Mouse (Mus musculus) erythroid progenitor cell, adult 5-6 weeks (primary cell): ENCODE data around the gene Sar1b. TPM values are rescaled to one million over a fixed set of nuclear protein-coding genes. Genes with fewer than 3 reads are reported as not detected.
"Not testable (repeated sequence)": the region's sequence is repeated elsewhere in the genome, so short reads cannot be mapped to it uniquely, and the experiment has no call there.

Experiments
- ATAC-seq: replicated peaks from 2 replicates; pipeline ENCODE4 v1.8.0; 2016; ENCODE audit warnings: moderate number of reproducible peaks, mild to moderate bottlenecking, moderate TSS enrichment, inconsistent platforms; ENCODE audit not compliant: poor library complexity, low FRiP score, severe bottlenecking
- total RNA-seq, 2 experiments: library from RNA; stranded (forward) in 1 of 2; stranded (reverse) in 1 of 2; fragments of 150-400 nt in 1 of 2; fragments of 186-747, 209-891 nt in 1 of 2; gene quantifications; 2 replicates each; pipeline versions ENCODE4 v1.2.3 to v1.2.4; 2015 to 2017; ENCODE audit warnings: low replicate concordance in 2 of 2

The Sar1b gene
- 32.7 and 43.2 TPM in 2 replicates for total RNA-seq (2015; ENCODE audit: low replicate concordance)
- total RNA-seq (2017; ENCODE audit: low replicate concordance) = 12.3 and 12.7 TPM in 2 replicates

DNA sequence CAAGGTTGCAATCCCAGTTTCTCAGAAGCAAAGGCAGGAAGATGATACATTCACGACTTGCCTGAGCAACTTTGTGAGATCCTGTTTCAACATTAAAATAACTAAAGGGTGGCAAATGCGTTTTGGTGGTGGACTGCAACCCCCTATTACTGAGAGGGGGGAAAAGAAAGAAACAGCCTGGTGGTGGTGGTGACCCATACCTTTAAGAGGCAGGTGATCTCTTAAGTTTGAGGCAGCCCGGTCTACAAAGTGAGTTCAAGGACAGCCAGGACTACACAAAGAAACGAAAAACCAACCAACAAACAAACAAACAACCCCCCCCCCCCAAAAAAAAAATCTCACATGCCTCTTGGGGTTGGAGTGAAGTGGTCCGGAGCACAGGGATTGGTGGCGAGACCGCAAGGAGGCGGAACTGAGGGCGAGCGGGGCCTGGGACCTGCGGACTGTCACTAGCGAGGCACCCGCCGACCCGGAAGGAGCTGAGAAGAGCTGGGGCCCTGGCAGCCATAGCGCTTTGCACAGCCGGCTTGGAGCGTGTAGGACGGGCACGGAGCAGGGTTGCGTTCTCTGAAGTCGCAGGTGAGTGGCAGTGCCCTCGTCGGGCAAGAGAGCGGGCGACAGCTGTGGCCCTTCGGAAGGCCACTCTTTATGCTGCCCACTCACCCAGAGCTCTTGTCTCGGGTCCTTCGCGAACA, at the start of gene Sar1b, which contains the start of gene Sec24a:
Gene Sar1b, plus strand, starts transcription at position 475 of the 695 bp plus-strand sequence.
Gene Sec24a, minus strand, starts transcription at position 422 of the 695 bp plus-strand sequence.
- ATAC-seq = peak; percentile 97

DNA sequence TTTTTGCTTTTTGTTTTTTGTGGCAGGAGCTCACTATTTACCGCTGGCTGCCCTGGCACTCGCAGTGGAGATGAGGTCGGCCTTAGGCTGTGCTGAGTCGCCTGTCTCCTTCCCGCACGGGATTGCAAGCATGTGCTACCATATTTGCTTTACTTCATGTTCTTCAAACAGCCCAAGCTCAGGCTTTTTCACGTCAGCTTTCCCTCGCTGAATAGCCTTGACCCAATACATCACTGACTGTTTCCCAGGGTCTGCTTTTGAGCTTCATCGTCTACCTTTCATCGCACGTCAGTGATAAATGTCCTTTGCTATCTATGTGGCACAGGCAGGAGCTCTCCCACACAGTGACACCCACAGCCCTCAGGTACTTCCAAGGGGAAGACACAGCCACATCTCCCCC, 42.4 kb upstream of the Sar1b start:
- no peak for ATAC-seq

DNA sequence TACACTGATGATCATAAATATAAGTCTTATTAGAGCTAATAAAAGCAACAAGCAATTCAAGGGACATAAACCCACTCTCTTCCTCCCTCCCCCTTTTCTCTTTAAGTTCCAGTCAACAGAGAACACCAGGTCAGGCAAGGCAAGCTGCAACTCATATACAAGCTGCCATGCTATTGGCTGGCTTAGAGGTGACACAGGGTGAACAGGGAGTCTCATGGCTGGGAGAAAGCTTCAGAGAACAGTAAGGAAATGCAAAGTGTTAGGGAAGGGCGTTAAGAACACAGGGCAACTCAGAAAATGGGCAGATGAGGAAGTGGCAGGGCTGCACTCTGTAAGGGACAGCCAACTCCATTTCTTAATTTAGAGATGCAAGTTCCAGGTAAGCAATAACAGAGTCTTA, 30.6 kb upstream of the Sar1b start:
- no peak for ATAC-seq

DNA sequence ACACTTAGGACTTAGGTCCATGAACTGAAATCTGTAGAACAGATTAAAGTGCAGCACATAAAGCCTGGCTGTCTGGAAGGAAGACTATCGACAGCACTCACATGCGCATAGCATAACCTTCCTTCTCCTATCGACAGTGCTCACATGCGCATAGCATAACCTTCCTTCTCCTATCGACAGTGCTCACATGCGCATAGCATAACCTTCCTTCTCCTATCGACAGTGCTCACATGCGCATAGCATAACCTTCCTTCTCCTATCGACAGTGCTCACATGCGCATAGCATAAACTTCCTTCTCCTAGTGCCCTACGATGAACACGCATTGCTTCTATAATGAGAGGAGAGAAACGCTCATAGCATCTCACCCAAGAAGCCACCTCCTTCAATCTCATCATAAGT, 29.3 kb upstream of the Sar1b start:
- not testable (repeated sequence) for ATAC-seq

DNA sequence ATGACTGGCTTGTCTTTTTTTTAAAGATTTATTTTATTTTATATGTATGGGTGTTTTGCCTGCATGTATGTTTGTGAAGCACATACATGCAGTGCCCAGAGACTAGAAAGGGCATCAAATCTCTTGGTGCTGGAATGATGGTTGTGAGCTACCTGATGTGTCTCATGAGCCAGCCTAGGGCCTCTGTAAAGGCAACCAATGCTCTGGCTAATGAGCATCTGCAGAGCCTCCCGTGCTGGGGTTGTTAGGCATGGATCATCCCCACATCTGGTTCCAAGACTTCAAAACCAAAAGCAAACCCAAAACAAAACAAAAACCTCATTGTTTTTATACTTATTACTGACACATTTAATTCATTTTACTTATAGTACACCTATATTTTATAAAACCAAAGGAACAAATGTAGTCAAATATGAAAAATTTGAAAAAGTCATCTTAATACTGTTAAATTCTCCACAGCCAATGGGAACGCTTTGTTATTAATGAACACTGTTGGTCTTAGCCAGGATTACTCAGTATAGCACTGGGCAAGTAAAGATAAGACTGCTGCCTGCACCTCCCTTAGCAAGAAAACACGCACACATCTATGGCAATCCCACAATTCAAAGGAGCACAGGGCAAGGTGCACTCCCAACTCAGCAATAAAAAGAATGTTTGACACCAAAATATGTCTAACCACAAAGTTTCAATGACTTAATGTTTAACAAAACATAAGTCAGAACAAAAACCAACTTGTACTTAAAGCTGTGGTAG, 24.7 kb upstream of the Sar1b start:
- ATAC-seq = peak; percentile 82

DNA sequence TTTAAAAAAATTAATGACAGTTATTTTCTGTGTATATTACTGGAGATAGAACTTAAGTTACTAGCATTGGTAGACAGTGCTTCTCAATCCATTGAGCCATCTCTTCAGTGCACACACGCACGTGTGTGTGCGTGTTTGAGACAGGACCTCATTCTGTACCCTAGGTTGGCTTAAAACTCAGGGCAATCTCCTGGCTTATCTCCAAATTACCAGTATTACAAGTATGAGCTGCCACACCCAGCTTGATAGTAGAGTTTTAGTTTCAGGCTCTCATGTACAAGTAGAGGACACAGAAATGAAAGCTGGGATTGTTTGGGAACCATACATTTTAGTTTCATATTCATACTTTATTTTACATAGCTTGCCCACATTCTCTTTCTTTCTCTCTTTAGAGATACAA, 22.8 kb upstream of the Sar1b start:
- peak; percentile 58; the same call in 1 of the 2 replicates for ATAC-seq

DNA sequence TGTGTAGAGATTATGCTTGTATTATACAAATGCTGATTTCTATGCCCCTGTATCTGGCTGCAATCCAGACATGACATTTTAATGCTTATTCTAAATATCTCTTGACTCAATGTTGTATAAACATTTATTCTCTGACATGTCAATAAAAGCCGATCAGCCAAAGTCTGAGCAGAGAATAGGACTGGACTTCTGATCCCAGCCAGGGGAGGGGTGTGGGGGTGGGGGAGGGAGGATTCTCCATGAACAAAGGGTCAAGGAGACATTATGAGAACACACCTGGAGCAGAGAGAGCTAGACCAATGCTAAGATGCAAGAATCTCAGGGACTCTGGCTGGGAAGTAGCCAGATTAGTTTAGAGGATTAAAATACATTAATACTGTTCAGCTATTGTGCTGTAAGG, 17.4 kb upstream of the Sar1b start:
- ATAC-seq = no peak

DNA sequence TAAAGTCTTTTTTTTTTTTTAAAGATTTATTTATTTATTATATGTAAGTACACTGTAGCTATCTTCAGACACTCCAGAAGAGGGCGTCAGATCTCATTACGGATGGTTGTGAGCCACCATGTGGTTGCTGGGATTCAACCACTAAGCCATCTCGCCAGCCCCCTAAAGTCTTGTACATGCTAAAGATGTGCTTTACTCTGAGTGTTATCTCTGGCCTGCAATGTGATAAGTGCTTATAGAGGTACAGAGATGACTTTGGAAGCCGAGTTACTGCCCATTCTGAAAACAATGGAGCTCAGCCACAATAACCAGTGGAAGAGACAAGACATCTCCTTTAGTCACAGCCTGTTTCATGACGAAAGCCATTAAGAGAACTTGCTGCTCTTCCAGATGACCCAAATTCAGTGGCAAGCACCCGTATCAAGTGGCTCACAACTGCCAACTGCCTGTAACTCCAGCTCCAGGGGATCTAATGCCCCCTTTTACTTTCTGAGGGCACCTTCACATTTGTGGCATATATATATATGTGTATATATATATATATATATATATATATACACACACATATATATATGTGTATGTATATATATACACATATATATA, 11.8 kb upstream of the Sar1b start:
- ATAC-seq = not testable (repeated sequence)

DNA sequence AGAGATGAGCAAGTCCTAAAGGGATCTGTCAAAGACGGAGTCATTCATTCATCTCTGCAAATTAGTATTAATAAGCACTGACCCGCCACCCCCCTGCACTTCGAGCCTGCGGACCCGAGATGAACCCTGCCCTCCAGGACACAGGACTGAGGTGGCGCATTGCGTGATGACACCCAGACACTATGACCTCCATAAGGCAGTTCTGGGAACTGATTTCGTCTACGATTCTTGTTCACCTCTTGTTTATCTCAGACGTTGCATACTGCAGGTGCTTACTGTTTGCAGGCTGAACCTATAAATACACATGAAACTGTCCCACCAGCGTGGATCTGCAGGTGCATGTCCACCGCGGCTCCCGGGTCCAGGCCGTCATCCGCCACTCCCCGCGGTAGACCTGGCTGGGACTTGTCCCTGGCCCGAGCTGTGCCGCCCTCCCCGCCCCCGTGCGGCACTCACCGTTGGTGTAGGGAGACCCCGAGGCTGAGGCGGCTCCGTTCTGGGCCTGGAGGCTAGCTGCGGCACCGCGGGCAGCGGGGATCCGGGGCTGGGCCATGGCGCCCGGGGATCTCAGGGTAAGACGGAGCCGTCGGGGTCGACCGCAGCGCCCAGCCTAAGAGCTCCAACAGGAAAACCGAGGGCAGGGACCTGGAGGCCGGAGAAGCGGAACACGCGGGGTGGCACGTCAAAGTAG, 7.7 kb upstream of the Sar1b start:
- ATAC-seq = peak; percentile 68

DNA sequence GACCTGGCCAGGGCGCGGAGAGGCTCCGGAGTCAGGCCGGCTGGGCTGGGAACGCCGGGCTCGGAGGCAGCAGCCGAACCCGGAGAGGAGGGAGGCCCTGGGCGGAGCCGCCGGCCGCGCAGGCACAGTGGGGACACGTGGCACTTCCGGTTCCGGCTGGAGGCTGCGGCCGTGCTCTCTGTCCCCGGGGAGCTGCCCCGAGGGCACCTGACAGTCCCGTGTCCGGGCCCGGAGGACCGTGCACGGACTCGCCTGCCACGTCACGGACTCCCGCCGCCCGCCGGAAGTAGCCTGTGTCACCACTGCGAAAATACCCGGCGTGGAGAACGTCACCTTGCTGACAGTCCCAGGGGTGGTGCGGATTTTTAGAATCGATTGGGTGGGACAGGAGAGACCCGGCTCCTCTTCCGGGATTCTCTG, 7.1 kb upstream of the Sar1b start:
- ATAC-seq = peak; percentile 98

DNA sequence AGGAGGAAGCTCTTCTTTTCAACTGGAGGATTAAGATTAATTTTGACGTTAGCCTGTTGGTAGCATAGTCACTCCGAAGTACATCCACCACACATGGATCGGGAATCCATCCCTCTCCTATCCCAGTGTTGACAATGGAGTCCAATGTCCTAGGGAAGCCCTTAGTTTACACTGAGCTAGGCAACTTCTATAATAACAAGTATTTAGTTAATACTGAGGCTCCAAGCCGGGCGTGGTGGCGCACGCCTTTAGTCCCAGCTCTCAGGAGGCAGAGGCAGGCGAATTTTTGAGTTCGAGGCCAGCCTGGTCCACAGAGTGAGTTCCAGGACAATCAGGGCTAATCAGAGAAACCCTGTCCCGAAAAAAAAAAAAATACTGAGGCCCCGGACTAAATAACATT, 6.5 kb upstream of the Sar1b start:
- ATAC-seq = no peak

DNA sequence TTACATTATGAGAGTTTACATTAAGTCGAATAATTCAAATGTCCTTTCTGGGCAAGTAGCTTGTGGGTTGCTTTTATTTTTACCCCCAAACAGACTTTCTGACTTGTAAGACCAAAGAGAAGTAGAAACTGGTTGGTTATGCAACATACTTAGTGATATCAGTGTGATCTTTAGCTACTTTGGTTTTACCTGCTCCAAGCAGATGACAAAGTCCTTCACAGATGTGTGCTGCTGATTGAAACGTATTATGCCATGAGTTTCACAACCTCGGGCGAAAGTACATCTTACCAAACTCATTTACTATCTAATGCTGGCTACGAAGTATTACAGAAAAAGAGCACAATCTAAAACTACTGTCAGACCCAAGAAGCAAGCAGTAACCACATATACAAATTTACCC, 5.9 kb upstream of the Sar1b start:
- no peak for ATAC-seq

DNA sequence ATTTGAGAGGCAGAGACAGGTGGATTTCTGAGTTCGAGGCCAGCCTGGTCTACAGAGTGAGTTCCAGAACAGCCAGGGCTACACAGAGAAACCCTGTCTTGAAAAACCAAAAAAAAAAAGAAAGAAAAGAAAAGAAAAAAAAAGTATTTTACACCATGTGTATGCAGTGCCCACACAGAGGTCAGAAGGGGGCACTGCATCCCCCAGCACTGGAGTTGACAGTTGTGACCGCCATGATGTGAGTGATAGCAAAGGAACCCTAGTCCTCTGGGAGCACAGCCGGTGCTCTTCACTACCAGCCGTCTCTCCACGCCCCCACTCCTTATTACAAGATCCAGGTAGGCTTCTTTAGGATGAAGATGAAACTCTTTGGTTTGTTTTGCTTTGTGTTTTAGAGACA, 5.3 kb upstream of the Sar1b start:
- not testable (repeated sequence) for ATAC-seq

DNA sequence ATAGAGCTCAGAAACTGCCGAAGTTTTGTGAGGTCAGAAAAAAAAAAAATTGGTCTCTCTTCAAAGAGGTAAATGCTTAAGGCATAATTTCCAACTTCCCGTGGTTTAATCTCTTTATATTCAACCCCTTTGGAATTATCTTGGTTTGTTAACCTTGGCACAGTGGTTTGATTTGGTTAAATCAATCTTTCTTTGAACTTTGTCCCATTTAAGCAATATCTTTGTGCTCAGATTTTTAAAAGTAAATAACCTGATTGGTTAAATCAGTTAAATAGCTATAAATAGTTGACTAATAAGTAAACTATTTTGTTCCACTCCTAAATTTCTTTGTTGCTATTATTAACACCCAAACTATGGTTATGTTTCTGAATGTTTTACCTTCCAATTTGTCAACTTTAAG, 4.2 kb upstream of the Sar1b start:
- no peak for ATAC-seq

DNA sequence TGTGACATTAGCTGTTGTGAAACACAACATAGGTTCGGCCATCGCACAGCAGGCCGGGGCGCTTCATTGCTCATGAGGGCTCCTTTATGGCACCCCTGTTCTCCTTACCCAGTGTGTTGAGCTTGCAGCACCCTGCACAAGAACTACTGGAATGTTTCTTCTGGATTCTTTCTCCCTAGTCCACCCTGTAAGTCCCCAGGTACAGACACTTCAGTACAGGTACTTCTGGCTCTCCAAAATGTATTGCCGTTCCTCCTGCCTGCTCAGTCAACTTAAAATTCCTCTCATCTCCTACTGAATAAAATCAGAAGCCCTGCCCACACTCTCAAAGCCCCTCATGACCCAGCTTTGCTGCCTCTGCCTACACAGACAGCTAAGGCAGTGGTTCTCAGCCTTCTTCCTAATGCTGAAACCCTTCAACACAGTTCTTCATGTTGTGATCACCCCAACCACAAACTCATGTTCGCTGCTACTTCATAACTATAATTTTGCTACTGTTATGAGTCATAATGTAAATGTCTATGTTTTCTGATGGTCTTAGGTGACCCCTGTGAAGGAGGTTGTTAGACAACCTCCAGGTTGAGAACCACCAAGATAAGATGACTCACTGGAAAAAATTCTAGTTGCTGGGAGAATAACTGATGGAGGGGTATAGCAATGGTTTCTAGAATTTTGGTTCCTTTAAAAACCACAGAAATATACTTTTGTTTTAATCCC, 3.4 kb upstream of the Sar1b start:
- ATAC-seq = no peak

DNA sequence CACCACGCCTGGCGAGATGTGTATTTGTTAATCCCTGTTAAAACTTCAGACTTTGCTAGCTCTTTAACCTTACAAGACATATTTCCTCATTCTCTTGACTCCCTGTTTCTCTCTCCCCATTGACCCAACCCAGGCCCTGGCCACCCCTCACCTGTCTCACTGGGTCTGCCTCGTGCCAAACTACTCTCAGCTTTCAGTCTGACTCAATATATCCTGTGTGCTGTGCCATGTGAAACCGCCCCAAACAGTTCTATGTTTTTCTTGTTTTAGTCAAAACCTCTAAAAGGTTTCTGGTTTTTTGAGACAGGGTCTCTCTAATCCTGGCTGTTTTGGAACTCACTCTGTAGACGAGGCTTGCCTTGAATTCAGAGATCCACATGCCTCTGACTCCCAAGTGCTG, 2.2 kb upstream of the Sar1b start:
- no peak for ATAC-seq

DNA sequence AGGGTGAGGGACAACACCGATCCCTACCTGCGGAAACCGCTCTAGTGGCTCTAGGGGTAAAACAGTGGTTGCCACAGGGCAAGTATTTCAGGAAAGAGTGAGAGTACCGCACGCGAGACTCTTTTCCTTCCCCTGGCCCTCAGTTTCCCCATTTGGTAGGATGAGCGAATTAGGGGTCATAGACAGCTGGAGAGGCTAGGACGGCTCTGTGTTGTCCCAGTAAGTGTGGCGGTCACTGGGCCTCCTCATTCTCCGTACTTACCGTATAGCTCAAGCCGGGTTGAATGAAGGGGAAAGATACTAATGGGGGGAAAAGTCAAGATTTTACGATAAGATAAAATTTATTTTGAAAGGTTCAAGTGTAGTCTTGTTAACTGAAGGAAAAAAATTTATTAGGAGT, 468 bp downstream of the Sar1b start:
- ATAC-seq = no peak

DNA sequence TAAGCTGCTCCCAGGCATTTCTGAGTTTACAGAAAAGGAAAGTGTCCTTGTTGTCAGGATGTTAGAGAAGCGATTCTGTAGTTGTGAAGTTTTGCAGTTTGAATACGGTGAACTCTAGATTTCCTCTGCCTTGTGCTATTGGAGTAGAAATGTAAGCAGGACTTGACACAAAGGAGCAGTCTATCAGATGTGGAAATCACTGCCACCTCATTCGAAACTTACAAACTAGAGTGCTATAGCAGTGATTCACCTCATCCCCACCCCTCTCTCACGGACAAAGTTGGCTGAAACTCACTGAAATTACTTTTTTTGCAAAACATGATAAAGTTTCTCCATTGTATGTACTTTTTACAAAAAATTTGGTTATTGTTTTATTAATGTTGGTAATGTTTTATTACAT, 1.3 kb downstream of the Sar1b start:
- ATAC-seq = no peak

DNA sequence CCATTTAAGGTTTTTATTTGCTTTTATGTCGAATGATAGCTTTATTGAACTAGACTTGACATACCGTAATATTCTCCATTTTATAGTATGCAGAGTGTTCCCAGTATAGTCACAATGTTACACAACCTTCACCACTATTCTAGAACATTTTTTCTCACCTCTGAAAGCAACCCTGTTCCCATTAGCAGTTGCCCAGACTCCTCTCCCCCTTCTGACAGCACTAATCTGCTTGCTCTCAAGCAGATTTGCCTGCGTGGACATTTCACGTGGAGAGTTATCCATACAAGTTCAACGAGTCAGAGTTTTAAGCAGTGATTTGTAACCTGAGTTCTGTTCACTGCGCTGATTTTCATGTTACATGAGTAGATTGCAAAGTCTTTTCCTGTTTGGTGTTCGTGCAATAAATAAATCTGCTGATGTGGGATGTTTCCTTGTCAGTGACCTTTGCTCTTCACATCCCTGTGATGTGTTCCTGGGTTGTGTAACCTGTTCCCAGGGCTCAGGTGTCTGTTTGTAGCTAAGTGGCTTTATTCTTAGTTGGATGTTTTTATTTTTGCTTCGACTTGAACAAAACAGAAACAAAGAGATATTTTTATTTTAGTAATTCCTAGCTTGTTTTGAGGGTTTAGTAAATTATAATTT, 4.2 kb downstream of the Sar1b start:
- no peak for ATAC-seq
